Mouse (Mus musculus) urinary bladder, adult 18-20 months (tissue): ENCODE measurements around the gene Fam92a.
A peak's percentile ranks its signal among the peaks of the same experiment; 100 is the strongest.
"Not testable (repeated sequence)": the region's sequence is repeated elsewhere in the genome, so short reads cannot be mapped to it uniquely, and the experiment has no call there.

Experiments used
- DNase-seq, 2 experiments: peaks; one replicate each; pipeline ENCODE4 v3.0.0; 2022; ENCODE audit warnings: low spot score in 2 of 2, mixed read lengths in 2 of 2

The Fam92a gene

GRCm38 (mm10) chr4:12171318-12172091, at the start of gene Fam92a:
TSS of gene Fam92a (minus strand) at chr4:12172015.
- peak; percentile 27 to 78 for DNase-seq

- DNase-seq, result no peak
These were observed 7.2 kb upstream of the Fam92a start for GRCm38 (mm10) chr4:12178992-12179391.

GRCm38 (mm10) chr4:12170986-12171317, 863 bp downstream of the Fam92a start:
- no peak for DNase-seq

GRCm38 (mm10) chr4:12147660-12148059, 24.2 kb downstream of the Fam92a start:
- DNase-seq, result no peak

GRCm38 (mm10) chr4:12141516-12141915, 30.3 kb downstream of the Fam92a start:
- DNase-seq, result not testable (repeated sequence)

- peak in 1 of 2 experiments; percentile 25 for DNase-seq
These were observed 31.2 kb downstream of the Fam92a start for GRCm38 (mm10) chr4:12140592-12141062.

GRCm38 (mm10) chr4:12140141-12140567, 31.7 kb downstream of the Fam92a start, which contains the start of gene Rbm12b1:
TSS of gene Rbm12b1 (plus strand) at chr4:12140264.
- peak; percentile 65 to 72 for DNase-seq
